Mouse (Mus musculus) layer of hippocampus, adult 18-20 months (tissue): ENCODE measurements at regions not wholly inside any gene's neighbourhood (a gene's known extent, or its start where the extent isn't known, plus 50 kb on each side); places are given as distances from the start of the nearest gene placed in this dataset.

Experiments
- DNase-seq, 2 experiments: peaks; one replicate each; pipeline ENCODE4 v3.0.0; 2022; ENCODE audit warnings: low spot score in 2 of 2

DNA sequence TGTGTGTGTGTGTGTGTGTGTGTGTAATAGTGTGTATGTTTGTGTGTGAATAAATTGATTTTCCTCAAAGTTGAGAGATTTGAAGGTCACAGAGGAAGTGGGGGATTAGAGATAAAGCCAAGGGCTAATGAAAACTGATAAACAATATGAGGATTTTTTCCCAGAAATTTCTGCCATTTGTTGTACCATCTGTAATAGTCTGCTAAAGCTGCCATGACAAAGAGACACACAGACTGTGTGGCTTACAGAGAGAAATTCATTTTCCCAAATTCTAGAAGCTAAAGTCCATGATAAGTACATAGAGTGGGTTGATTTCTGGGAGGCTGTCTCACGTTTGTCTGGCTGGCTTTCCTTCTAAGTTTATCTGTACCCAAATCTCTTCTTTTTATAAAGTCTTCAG is 259.6 kb downstream of the Ndufa4 start:
- DNase-seq, result peak; percentile 1 to 68

DNA sequence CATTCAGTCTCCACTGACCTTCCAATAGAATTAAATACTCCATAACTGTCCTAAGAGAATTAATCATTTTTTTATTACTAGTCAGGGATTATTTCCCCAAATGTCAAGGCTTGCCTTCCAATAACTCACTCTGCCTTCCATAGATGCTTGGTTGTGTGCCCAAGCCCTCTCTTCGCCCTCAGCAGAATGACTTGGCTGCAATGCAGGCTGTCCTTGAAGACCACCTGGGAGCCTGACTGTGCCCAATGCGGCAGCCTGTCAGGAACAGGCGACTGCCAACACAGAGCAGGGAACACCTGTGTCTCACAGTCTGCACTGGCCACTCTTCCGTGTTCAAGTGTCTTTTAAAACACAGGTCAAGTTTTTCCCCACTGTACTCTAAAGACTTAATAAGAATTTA is 294.0 kb downstream of the Ndufa4 start:
- no peak for DNase-seq

DNA sequence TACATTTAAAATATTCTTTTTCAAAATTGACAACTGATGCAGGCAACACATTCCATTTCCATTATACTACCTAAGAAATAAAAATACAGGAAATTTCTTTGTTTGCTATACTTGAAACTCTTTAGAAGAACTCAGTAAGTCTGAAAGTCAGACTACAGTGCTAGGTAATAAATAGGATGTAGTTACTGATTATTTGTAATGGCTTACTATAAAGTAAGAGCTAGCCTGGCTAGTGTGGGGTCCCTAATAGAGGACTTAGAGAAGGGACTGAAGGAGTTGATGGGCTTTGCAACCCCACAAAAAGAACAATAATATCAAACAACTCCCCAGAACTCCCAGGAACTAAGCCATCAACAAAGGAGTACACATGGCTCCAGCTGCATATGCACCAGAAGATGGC is 299.1 kb downstream of the Ndufa4 start:
- no peak for DNase-seq

DNA sequence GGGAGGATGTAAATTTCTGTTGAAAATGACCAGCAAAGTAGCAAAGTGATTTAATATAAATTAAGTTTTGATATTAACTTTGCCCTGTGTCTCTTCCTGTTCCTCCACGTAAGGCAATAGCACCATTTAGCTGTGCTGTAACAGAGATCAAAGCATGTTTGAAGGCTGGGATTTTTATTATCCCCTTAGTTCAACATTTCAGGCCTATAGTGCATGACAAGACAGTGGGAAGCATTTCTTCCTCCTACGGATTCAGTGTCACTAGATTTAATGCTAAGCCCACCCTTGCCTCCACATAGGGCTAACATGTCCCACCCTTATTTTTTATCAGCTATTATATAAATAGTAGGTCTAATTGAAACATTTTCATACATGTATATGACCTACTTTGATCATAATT is 299.6 kb downstream of the Ndufa4 start:
- no peak for DNase-seq

DNA sequence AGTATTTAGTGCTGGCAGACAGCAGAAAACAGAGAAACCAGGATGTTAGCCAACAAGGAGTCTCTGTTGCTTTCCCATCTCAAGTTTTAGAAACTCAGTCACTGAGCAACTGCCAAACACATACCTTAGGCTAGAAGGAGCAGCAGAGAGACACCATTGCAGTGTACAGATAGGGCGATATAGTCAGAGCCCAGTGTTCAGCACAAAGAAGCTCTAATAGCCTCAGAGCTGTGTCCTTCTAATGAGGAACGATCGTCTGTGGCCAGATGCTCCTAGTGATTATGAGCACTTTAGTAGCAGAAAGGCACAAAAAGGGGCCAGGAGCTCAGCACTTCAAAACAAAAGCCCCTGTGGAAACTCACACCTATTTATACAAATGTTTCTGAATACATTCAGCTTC is 301.2 kb downstream of the Ndufa4 start:
- no peak for DNase-seq

DNA sequence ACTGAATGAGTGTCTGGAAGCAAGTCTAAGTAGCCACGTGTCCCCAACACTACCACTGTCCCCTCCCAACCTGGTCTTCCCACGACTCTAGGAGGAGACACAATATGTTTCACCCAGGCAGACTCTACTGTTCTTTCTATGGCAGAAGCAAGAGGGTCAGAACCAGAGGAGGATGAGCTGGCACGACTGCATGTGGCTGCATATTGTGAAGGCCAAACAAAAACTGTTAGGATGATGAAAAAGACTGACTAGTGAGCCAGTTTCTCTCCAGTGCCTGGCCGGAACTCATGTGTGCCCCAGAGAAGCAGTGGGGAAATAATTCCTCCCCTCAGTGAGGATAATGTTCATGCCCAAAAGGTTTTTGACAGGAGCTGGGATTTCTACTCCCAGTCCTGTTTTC is 301.8 kb downstream of the Ndufa4 start:
- DNase-seq, result no peak

DNA sequence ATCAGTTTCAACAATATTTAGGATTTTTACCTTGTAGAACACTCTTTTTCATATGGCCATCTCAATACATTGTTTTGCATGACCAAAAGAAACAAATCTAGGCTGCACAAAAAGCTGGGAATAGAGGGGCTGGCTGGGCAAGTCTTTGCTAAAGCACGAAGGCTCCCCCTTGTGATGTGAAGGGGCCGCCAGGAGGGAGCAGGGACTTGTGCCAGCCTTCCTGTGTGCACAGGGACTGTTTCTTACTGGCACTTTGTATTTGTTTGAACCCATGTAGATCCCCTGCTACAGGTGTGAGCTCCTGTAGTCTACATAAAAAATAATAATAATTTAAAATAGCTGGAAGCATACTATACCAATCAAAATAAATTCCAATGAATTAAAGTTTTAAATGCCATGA is 312.4 kb downstream of the Ndufa4 start:
- DNase-seq, result no peak

DNA sequence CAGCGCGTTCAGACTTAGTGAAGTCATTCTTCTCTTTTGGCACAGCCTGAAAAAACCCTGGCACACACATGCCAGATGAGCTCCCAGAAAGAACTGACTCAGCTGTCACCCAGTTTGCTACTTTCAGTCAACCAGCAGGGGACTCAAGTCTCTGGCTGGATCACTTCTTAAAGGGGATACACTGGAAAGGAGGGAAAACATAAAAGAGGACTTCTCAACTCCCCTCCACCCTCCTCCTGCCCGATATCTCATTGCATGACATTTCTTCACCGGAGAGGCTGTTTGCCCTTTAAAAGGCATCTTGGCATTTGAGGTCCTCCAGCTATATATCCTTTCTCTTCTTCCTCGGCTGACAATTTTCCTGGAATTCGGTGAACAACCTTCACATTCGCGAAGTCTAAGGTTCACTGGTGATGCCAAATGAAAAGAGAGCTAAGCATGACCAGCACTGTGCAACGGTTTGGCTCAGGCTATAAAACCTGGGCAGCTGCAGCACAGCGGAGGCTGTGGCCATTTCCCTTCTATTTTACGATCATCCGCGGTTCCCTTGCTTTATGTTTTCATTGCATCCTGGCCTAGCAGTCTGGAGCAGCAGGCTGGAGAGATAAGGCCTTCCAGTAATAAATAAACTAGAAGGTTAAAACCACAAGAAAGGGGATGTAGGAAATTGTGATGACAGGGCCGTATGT is 313.6 kb downstream of the Ndufa4 start:
- DNase-seq, result peak; percentile 13 to 58

DNA sequence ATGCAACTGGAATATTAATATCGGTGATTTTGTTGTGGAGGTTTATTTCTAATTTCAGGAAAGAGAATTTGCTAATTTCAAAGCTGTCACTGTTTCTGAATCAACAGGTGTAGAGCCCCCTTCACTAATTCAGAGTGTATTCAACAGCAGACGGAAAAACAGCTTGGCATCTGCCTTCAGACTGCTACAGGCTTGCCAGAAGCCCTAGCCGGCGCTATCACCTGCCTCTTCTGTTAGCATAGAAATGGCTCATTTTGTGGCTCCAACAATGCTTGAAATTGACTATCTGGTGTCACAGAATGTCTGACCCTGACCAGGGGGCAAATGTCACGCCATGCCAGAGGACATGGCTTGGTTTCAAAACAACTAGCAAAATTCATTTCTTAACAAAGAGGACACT is 331.2 kb downstream of the Ndufa4 start:
- DNase-seq, result peak; percentile 29 to 71

DNA sequence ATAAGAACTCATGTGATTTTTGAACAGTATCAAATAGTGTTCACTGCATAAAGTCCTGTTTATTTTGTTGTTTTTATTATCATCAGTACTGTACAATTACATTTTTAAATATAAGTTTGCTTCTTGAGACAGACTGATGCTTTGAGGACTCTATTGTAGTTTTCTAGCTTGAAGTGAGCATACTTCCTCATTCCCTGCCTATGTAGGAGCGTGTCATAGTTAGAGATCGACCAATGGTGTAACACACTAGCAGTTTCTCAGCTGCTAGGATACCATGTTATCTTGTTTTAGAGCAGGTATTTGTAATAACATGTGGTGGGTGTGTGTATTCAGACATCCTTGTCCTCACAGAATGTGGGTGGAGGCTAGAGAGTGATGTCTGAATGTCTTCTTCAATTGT is 342.1 kb downstream of the Ndufa4 start:
- no peak for DNase-seq

DNA sequence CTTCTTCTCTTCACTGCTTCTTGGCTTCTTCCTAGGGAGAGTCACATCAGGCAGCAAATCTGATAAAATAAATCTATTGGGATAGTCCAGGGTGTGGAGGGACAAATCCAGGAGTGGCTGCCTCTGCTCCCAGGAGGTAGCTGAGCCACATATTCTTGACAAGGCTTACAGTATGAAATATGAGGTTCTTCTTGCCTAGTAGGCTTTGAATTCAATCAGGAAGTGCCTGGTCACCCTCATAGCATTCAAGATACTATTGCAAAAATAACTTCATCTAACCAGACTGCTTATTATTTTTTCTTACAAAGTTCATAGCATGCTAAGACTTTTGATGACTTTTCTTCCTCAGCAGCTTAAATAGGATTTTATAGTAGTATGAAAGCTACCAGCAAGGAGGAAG is 356.8 kb downstream of the Ndufa4 start:
- DNase-seq, result no peak

DNA sequence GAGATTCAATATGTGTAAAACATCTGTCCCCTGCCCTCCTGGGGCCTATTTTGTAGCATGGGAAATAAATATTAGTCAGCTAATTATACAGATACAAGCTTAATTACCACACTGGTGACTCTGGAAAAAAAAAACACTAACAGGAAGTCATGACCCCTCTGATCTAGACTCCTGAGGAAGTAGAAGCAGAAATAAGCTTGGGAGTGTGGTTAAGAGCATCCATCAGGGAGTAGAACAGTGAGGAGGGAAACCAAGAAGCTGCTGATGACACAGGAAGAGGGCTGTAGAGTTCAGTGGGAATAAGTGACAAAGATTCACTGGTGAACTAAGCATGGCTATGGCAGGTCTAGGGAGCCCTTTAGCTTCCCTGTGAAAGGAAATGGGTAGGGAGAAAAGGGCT is 360.0 kb downstream of the Ndufa4 start:
- DNase-seq, result no peak

DNA sequence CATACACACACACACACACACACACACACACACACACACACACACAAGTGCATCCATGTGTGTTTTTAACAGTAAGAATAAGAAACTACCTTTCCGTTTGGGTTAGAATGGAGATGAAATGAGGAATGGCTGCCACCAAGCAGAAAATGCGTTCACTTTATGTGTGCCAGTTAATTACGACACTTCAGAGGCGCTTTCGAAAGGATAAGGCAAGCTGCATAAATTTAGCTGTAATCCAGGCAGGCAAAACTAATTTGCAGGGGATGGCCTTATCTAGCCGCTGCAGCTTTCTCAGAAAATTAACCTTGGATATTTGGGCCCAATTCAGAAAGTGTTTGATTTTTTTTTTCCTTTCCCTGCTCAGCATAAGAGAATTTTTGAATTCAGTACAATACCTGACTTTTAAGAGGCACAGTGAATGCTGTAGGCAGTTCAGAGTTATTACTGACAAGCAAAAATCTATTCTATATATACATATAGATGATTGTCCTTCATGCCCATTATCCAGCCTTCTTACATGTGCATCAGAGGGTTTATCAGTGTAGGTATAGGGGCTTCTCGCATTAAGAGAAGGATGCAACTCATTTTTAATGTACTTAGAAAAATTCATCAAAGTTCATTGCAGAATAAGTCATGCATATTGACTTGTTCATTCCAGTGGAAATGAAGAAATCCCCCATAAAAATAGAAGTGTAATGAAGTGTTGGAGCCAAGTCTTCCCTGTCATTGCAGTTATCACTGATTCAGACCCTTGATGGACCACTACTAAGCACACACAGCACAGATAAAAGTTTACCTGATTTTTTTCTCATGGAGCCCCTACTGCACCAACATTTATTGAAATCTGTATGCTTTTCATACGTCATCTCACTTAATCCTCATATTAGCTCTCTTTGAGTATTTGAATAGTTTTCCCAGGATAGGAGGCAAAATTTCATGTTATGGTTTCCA is 372.1 kb downstream of the Ndufa4 start:
- DNase-seq, result no peak

DNA sequence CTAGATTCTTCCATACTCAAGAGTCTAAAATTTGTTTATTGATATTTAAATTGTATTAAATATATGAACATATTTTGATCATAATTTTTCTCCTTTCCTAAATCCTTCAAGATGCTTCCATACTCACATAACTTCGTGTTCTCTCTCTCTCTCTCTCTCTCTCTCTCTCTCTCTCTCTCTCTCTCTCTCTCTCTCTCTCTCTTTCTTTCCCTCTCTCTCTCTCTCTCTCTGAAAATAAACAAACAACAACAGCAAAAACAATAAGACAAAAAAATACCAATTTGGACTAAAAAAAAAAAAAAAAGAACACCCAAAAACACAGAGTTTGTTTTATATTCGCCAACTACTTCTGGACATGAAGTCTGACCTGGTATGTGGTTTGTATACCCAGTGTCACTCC is 404.2 kb downstream of the Ndufa4 start:
- DNase-seq, result no peak

DNA sequence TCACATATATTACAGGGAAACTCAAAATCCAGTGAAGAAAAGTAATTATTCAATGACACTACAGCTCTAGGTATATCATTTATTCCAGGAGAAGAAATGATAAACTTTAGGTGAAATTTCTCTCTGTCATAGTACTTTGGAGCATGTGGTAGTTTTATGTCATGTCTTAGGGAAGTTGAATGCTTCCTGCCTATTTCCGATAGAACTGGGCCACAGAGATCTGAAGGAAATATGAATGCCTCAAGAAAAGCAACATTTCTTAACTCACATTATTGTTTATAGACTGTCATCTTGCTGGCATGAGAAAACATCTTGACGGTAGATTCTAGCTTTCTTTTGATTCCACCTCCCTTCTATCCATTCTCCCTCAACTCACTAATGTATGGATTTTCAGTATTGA is 412.9 kb downstream of the Ndufa4 start:
- no peak for DNase-seq

DNA sequence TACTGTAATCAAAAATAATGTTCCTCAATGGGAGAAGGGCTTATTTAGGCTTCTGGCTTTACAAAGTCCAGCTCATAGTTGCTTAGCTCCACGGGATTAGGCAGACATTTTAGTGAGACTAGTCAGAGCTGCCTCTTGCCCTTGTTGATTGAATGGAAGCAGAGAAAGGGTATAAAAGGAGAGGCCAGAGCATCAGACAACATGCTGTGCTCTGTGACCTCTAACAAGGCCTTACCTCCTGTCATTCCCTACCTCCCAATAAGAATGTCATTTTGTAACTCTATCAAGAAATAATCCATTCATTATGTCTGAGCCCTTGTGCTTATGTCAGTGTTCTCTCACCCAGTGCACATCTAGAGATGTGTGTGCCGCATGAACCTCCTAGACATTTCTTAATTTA is 430.3 kb downstream of the Ndufa4 start:
- no peak for DNase-seq
